Mouse (Mus musculus) neutrophil, adult 5-6 weeks (primary cell): Measurements from ENCODE around the gene Foxi1. TPM values are rescaled to one million over a fixed set of nuclear protein-coding genes. Genes with fewer than 3 reads are reported as not detected.

Source experiments
- ATAC-seq: fragments of 151-379, 151-347 bp; 2 replicates; pipeline ENCODE4 v1.8.0; 2017; ENCODE audit warnings: mild to moderate bottlenecking, moderate TSS enrichment; ENCODE audit not compliant: insufficient number of reproducible peaks, poor library complexity, low FRiP score, severe bottlenecking; ENCODE audit errors: extremely low read depth
- total RNA-seq: library from RNA; stranded (forward); fragments of 200-1000 nt; gene quantifications from 2 replicates; pipeline ENCODE4 v1.2.3, GENCODE M21; 2017

The Foxi1 gene
- total RNA-seq, 1 experiment from 2014 or later, result not detected

DNA sequence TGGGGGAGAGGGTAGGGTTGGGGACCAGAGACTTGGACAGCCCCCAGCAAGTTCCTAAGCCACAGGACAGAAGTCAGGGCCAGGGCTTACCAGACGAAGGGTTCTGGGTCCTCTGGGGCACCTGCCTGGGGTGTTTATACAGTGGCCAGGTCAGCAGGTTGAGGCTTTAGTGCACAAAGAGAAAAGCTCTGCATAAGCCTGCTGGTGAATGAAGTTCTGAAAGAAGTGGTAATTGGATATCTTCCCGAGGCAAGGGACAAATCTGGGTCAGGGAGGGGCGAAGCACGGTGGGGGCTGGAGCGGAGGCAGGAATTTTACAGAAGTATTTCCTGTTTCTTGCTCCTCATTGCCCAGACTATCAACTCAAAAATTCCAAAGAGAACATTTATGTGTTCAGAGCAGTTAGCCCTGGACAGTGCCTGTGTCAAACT, 38.4 kb downstream of the Foxi1 start:
- ATAC-seq, result no peak

DNA sequence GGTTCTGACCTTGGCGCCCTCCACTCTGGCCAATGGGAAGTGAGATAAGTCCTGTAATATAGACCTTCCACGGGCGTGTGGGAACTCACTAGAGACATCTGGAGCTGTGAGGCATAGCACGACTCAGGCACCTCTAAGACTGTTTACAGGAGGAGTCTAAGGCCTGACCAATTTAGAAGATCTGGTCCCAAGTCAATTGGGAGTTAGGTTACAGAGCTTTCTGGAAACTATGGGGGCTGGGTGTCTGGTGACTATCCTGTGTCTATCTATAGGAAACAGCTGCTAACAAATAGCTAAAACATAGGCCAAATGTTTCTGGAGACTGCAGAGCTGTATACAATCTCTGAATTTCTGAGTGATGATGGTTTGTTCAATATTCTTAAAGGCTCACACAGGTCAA, 41.5 kb downstream of the Foxi1 start:
- no peak for ATAC-seq

DNA sequence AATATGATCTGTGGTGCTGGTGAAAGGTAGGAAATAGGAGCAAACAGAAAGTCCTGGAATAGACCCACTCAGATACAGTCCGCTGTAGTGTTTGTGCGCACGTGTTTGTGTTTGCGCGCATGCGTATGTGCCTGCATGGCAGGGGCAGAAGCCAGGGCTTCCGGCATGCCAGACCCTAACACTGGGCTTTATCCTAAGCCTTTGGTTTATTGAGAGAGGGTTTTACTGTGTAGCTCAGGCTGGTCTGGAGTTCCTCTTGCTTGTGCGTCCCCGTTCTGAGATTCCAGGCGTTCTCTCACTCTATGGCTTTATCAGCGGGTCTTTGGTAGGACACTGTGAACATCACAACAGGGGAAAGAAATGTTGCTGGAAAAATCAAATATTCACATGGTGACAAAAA, 42.6 kb downstream of the Foxi1 start:
- no peak for ATAC-seq

DNA sequence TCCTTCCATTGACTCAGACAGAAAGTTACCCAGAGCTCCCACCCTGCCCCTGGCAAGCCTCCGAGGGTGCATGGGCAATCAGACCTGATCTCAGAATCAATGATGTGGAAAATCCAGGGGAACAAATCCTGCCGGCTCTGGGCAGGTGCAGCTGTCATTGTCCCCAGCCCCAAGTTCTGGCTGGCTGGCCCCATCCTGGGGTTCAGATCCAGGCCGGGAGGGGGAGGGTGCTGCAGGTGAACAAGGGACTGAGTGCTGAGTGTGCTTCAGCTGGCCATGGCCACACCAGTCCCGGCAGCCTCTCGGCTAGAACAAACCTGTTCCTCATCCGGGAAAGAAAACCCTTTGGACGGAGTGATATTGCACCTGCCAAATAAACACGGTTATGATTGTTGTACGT, 49.0 kb downstream of the Foxi1 start:
- ATAC-seq, result no peak

DNA sequence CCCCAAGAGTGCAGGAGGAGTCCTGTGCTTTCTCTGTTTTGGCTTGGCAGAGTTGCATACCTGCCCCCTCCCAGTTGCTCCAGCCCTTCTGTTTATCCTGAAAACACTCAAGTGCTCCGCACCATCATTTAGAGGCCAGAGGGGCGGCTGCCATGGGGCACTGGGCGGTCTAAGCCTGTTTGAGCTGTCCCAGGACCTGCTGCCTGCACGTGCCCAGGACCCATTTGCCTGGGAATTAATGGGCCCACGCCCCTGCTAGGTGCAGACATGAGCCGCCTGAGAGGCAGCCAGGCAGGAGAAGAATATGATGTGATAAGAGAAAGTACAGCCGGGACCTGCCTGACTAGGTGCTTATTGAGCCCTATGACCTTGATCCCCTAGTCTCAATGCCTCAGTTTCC, 52.7 kb downstream of the Foxi1 start:
- no peak for ATAC-seq

Other genes starting within 250 kb of the Foxi1 start
- gene Kcnmb1, start 245.1 kb downstream of the Foxi1 start, total RNA-seq, result 0.12 TPM in 1 of 2 replicates, not detected in the other
- gene Kcnip1, start 214.9 kb downstream of the Foxi1 start, total RNA-seq, result 0.49 TPM in 1 of 2 replicates, not detected in the other
- 162 TPM in 2 replicates for gene Lcp2, start 161.2 kb downstream of the Foxi1 start, total RNA-seq
- gene 4930469K13Rik, start 109.5 kb downstream of the Foxi1 start, total RNA-seq, result not detected in 2 replicates
- gene Fam196b, start 106.7 kb upstream of the Foxi1 start, total RNA-seq, result 0.37 and 1.3 TPM in 2 replicates